Mouse (Mus musculus) common myeloid progenitor, adult 5-6 weeks (primary cell): ENCODE data around the gene 1700003F12Rik. TPM values are rescaled to one million over a fixed set of nuclear protein-coding genes. Genes with fewer than 3 reads are reported as not detected.
A peak's percentile ranks its signal among the peaks of the same experiment; 100 is the strongest.

Experiments
- ATAC-seq: replicated peaks from 2 replicates; pipeline ENCODE4 v1.8.0; 2016; ENCODE audit warnings: low read depth, mild to moderate bottlenecking, moderate TSS enrichment, inconsistent platforms; ENCODE audit not compliant: poor library complexity, severe bottlenecking
- total RNA-seq: library from RNA; stranded (forward); fragments of 200-1000, 187-1606 nt; gene quantifications from 2 replicates; pipeline ENCODE4 v1.2.3, GENCODE M21; 2017

Gene 1700003F12Rik
- total RNA-seq, result not detected in 2 replicates

DNA sequence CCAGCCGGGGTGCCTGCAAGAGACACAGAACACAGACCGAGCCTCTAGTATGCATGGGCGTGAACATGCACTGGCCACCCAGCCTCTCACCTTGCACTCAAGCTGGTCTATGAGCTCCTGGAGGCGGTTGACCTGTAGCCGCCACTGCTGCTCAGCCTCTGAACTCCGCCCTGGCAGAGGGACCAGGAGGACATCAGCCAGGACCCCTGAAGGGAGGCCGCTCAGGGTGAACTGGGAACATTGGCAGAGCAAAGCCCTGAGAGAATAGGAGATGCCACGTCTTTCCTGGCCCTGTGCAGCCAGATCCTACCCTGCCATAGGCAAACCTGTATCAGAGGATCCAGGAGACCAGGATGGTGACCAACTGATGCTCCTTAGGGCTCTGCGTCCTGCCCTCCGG lies at the start of gene 1700003F12Rik:
Gene 1700003F12Rik (plus strand): TSS at position 375 of the 400 bp plus-strand sequence.
- no peak for ATAC-seq

DNA sequence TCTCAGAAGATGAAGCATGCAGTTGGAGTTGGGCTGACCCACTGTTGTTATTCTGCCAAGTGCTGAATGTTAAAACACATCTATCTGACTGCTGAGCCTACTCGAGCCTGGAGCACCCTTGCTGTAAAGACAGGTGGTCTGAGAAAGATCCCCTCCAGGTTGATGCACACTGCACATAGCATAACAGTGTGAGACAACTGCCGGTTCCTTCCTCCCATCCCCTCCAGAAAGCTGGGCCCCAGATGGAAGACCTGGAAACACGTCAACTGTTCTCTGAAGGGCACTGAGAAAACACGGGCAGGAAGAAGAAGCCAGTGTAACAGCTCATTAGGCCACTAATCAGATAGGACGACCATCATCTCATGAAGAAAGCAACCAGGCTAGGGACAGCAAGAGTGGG lies 48.3 kb upstream of the 1700003F12Rik start:
- ATAC-seq, result no peak

- no peak for ATAC-seq
Observed at GRCm38 (mm10) chr2:154499717-154500247, 47.1 kb upstream of the 1700003F12Rik start.

GRCm38 (mm10) chr2:154500758-154501157 lies 46.1 kb upstream of the 1700003F12Rik start:
- no peak for ATAC-seq

GRCm38 (mm10) chr2:154507076-154507475 lies 39.8 kb upstream of the 1700003F12Rik start:
- ATAC-seq, result no peak

DNA sequence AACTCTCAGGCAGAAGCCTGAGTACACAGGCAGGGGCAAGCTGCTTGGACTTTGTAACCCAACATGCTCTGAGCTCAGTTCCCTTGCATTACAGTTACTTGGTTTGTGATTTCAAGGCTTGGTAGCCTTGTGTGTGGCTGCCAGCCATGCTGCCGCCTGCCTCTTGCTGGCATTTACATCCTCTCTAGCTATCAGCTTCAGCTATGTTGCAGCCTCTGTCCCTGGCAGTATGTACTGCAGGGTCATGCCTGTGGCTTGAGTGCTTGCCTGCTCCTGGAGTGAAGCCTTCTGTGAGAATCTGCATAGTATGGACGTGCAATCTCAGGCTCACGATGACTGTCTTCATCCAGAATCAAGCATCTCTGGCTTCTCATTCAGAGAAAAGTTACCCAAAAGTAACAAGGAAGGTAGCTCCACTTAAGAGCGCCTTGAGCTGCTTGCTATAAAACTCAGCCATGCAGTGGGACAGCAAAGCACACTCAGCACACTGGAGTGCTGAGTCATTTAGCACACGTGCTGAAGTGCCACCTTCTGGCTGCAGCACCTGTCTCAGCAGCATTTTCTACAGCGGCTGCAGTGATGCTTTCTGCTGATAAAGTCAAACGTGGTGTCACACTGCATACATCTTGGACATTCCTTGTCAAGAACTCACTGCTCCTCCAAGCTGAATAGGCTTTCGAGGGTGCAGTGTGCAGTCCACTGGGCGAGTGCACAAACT lies 39.2 kb upstream of the 1700003F12Rik start:
- no peak for ATAC-seq

DNA sequence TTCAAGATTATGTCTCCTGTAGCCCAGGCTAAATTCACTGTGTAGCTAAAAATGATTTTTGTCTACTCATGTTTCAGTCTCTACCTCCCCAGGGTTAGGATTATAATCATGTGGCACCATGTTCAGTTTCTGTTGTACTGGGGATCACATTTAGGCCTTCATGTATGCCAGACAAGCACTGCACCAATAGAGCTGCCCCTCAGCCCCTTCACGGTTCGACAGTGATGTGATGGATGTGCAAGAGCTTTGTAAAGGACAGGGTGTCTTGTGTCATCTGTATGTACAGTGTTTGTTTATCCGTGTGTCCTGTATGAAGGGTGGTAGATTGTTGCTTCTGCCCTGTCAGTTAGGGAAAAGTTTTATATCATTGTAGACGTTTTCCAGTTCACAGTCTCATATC lies 38.4 kb upstream of the 1700003F12Rik start:
- no peak for ATAC-seq

- no peak for ATAC-seq
Observed at GRCm38 (mm10) chr2:154510141-154510540, 36.7 kb upstream of the 1700003F12Rik start.

DNA sequence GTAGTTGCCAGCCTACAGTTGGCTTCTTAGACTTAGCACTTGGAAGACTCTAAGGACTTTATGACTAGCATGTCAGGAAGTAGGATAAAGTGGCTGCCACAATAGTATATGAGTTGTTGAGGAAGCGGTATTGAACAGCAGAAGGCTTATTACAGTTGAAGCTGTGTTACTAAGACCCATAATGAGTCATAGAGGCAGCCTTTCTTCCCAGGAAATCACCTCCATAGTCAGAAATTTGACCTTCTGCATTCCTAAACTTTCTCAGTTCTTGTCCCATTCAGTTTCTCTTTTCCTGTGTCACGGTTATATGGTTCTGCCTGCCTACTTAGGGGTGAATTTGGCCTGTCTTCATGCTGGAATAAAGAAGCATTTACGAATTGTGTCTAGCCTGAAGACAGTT lies 29.9 kb upstream of the 1700003F12Rik start:
- no peak for ATAC-seq

DNA sequence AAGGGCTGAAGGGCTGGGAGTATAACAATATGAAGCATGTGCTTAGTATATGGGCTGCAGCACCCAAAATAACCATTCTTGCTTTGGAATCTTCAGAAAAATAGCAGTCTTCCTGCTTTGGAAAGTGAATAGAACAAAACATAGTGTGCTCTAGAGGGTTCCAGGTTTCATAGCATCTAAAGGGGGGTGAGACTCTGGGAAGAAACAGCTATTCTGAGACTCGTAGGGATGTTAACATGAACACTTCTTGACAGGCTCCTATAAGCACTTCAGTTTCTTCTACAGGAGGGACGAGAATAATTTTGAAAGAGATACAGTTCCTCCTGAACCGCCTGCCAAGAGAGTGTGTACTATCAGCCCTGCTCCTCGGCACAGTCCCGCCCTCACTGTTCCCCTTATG lies 29.5 kb upstream of the 1700003F12Rik start:
- ATAC-seq, result no peak

GRCm38 (mm10) chr2:154521449-154521848 lies 25.4 kb upstream of the 1700003F12Rik start:
- no peak for ATAC-seq

GRCm38 (mm10) chr2:154522334-154522733 lies 24.6 kb upstream of the 1700003F12Rik start:
- 0 out of 2 replicates have a peak, but pooled peaks have one; percentile 45 for ATAC-seq

GRCm38 (mm10) chr2:154525285-154525684 lies 21.6 kb upstream of the 1700003F12Rik start:
- ATAC-seq, result no peak

DNA sequence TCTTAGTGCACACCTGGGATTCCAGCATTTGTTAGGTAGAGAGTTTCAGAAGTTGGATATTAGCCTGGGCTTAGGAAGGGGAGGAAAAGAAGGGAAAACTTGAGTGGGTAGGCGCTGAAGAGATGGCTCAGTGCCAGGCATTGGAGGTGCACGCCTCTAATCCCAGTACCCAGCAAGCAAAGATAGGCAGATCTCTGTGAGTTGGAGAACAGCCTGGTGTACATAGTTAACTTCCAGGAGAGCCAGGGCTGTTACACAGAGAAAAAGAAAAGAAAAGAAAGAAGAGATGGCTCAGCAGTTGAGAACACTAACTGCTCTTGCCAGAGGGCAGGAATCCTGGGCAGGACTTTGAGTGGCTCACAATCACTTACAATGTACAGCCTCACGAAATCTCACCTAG lies 20.4 kb upstream of the 1700003F12Rik start:
- no peak for ATAC-seq

DNA sequence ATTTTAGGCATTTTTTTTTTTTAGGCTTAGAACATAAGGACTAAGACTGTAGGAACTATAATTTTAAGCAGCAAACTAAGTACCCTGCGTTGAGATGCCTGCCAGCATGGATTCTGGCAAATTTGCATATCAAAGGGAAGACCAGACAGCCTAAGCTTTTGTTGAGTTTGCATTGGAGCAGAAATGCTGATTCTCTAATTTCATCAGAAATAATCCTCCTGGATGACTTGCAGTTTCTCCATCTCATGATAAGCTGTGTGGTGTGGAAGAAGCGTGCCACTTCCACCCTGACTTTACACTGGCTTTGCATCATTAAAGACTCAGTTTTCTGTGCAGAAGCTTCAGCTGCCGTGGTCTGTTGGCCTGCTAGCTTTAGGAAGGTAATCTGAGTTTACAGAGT lies 14.0 kb upstream of the 1700003F12Rik start:
- ATAC-seq, result no peak

DNA sequence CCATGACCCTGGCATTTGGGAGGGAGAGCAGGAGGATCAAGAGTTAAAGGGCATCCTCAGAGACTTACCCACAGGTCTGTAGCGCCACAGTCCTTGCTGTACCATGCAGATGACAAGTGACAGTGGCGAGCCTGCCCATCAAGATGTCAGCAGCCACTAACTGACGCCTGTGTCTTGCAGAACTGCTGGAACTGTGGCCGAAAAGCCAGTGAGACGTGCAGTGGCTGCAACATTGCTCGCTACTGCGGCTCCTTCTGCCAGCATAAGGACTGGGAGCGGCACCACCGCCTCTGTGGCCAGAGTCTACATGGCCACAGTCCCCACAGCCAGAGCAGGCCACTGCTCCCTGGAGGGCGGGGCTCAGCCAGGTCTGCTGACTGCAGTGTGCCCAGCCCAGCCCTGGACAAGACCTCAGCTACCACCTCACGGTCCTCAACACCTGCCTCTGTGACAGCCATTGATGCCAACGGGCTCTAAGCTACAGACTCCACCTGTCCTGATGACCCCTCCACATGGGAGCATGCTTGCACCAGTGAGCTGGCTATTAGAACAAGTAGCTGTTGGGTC lies 12.1 kb upstream of the 1700003F12Rik start:
- ATAC-seq, result no peak

GRCm38 (mm10) chr2:154538310-154538709 lies 8.6 kb upstream of the 1700003F12Rik start:
- ATAC-seq, result no peak

DNA sequence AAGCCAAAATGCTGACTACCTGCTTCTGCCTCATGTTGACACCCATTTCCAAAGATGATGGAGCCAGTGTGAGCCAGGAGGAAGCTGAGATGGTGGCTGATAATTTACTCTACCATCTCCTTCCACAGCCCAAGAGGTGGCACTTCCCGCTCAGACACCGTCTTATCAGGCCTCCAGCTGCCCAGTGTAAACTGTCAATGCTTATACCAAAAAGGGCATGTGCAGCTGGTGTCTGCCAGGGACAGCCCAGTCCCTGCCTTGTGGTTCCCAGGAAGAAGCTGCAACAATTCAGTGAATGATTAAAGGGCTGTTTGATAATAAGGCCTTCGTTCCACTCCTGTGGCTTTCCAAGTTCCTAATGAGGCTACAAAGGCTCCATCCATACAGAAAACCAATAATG lies 8.2 kb upstream of the 1700003F12Rik start:
- peak; percentile 53; the same call in 1 of the 2 replicates for ATAC-seq

- ATAC-seq, result peak; percentile 68; the same call in 1 of the 2 replicates
Observed at GRCm38 (mm10) chr2:154539720-154540119, 7.2 kb upstream of the 1700003F12Rik start.

DNA sequence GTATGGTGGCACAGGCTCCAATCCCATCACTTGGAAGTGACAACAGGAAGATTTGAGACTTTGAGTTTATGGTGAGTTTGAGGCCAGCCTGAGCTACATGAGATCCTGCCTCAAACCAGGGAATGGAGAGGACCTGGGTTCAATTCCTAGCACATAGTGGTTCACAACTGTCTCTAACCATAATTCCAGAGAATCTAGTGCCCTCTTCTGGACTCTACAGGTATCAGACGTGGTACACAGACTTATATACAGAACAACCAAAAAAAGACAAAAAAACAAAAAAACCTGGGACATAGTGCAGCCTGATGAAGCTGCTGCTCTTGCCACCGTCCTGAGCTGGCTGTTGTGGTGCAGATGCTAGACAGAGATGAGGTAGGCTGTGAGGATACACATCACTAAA lies 5.3 kb upstream of the 1700003F12Rik start:
- no peak for ATAC-seq

DNA sequence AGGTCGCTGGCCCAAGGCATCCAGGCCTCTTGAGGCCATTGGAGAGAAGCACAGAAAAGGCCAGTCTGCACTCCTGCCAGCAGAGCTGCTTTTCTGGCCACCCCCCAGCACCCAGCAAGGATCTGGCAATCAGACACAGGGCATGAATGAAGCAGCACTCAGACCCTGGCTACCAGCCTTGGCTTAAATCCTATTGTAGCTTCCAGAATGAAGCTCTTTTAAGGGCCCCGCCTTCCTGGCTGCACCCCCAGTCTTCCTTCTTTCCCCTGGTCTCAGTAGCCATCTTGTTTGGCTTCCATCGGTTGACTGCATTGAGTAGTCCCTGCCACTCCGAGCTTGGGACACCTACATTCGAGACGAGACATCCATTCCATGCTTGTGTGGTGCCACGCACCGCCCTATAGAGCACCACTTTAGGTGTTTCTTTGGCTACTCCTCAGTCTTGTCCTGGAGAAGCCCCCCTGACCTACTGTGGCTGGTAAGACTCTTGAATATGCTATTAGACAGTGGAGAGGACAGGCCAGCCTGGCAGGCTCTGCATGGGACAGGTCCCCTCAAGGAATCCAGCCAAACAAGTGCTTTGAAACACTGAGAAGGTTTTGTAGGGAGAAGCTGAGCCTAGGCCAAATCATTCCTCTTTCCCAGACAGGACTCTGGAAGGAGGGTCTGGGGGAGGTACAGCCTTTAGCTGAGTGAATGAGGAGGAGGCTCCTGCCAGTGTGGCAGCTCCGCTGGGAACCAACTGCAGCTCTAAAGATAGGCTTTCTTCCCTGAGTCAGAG lies 3.1 kb upstream of the 1700003F12Rik start:
- ATAC-seq, result no peak
